Mouse (Mus musculus): ENCODE measurements around the gene Vmn2r113. TPM values are rescaled to one million over a fixed set of nuclear protein-coding genes. Genes with fewer than 3 reads are reported as not detected.

Vmn2r113 gene
- not detected in 2 replicates for polyA plus RNA-seq (2015; fragmentation: Nextera tagmentation; extraction: Ambion mirVana)

DNA sequence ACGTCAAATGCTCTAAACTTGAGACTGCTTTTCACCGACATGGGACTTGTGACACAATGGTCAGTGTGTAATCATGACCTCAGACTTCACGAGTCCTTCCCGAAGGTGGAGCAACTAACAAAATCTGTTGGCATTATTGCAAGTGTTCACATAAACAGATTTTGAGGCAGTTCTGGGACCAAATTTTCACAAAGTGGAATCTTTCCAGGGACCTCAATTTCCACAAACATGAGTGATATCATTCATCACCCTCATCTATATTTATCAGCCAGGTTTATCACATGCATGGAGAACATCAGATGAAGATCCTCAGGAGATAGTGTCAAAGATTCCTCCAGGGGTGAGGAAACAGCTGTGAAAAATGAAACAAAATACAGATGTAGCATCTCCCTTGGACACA is at the start of gene Vmn2r113:
Vmn2r113 (plus strand) TSS at position 301 of the 400 bp plus-strand sequence.

Other genes with a start within 250 kb of the Vmn2r113 start
- gene Zfp945, start 75.8 kb upstream of the Vmn2r113 start, polyA plus RNA-seq (2015; fragmentation: Nextera tagmentation; extraction: Ambion mirVana): 10.7 and 12.2 TPM in 2 replicates
- not detected in 2 replicates for gene Vmn2r-ps130, start 118.2 kb downstream of the Vmn2r113 start, polyA plus RNA-seq (2015; fragmentation: Nextera tagmentation; extraction: Ambion mirVana)

All from urinary bladder, postnatal 0 days (tissue).